Mouse (Mus musculus) left cerebral cortex, adult 2 months (tissue): ENCODE data around the gene Ngfr. TPM values are rescaled to one million over a fixed set of nuclear protein-coding genes. Genes with fewer than 3 reads are reported as not detected.
A peak's percentile ranks its signal among the peaks of the same experiment; 100 is the strongest.

ENCODE experiments used
- DNase-seq, 2 experiments: peaks; one replicate each; pipeline ENCODE4 v3.0.0; 2021 to 2022; ENCODE audit warnings: low spot score in 2 of 2, mixed read lengths in 1 of 2; ENCODE audit errors: extremely low spot score in 1 of 2
- H3K27ac ChIP-seq: fragments of 200-600 bp; 2 replicates; pipeline ENCODE4 v1.8.1; 2022
- H3K4me3 ChIP-seq: fragments of 200-600 bp; 2 replicates; pipeline ENCODE4 v1.8.1; 2022
- CTCF ChIP-seq: fragments of 200-600 bp; IDR thresholded peaks from 2 replicates; pipeline ENCODE4 v1.8.1; 2022; ENCODE audit warnings: antibody characterized with exemption, mild to moderate bottlenecking, moderate library complexity
- intact Hi-C: fragments of 180-260 bp; cut with DNase I; formaldehyde crosslinking; loops from one replicate; pipeline ENCODE4 v1.15.1; 2025
- total RNA-seq, 2 experiments: library from RNA; stranded (reverse); gene quantifications; 2 replicates each; pipeline ENCODE4 v1.2.3; 2021

Ngfr gene
- total RNA-seq, 2 experiments from 2014 or later: 0.93 to 1.3 TPM

GRCm38 (mm10) chr11:95527307-95527706 lies 60.2 kb downstream of the Ngfr start:
- no peak for TF ChIP-seq CTCF
- intact Hi-C loops: no loop called here
- H3K4me3 ChIP-seq: no peak overlapping the region
- H3K27ac ChIP-seq: no peak overlapping the region
- no peak for DNase-seq

- intact Hi-C loops: loop anchor here (1.0 to 5.0 kb wide), 3 partner anchors 214 to 403 kb away; no protein-coding TSS in a partner anchor
- DNase-seq: peak; percentile 75 to 83
- no peak overlapping the region for H3K27ac ChIP-seq
- TF ChIP-seq CTCF: peak; percentile 88
- H3K4me3 ChIP-seq: peak overlapping the region; percentile 18; the same call in 1 of the 2 replicates
Measured at GRCm38 (mm10) chr11:95521563-95521962, 66.0 kb downstream of the Ngfr start.

GRCm38 (mm10) chr11:95520456-95521072 lies 67.0 kb downstream of the Ngfr start:
- Histone ChIP-seq H3K27ac (no peak overlapping the region), H3K4me3 (peak overlapping the region; percentile 1; the same call in 1 of the 2 replicates)
- peak; percentile 98 for TF ChIP-seq CTCF
- DNase-seq: peak; percentile 83 to 86
- intact Hi-C loops: loop anchor here (1.0 to 5.0 kb wide), 5 partner anchors 122 to 402 kb away; partner anchors contain the start of gene Slc35b1

- no peak for TF ChIP-seq CTCF
- H3K27ac ChIP-seq: no peak overlapping the region
- H3K4me3 ChIP-seq: no peak overlapping the region
- DNase-seq: no peak
- intact Hi-C loops: loop anchor here (1.0 to 5.0 kb wide), 4 partner anchors 122 to 401 kb away; partner anchors contain the start of gene Slc35b1
Measured at GRCm38 (mm10) chr11:95519996-95520395, 67.5 kb downstream of the Ngfr start.

GRCm38 (mm10) chr11:95519299-95519698 lies 68.2 kb downstream of the Ngfr start:
- no peak for TF ChIP-seq CTCF
- intact Hi-C loops: no loop called here
- DNase-seq: no peak
- Histone ChIP-seq H3K27ac (no peak overlapping the region), H3K4me3 (no peak overlapping the region)

Other genes starting within 250 kb of the Ngfr start
- 10 to 100 TPM; 55.8 to 61.9 TPM for gene Slc35b1, start 203.0 kb downstream of the Ngfr start, total RNA-seq
- gene Spop, start 173.7 kb downstream of the Ngfr start, total RNA-seq: 100 to 1,000 TPM; 178 to 187 TPM
- 10 to 100 TPM; 19.8 to 26.5 TPM for gene Nxph3, start 73.2 kb downstream of the Ngfr start, total RNA-seq
- gene Phb, start 79.2 kb upstream of the Ngfr start, total RNA-seq: 10 to 100 TPM; 70.0 to 74.0 TPM
- 10 to 100 TPM; 42.3 to 43.5 TPM for gene Zfp652, start 124.9 kb upstream of the Ngfr start, total RNA-seq
- 1 to 10 TPM; 1.2 TPM for gene B130006D01Rik, start 135.9 kb upstream of the Ngfr start, total RNA-seq
- gene Phospho1, start 236.8 kb upstream of the Ngfr start, total RNA-seq: 10 to 100 TPM; 75.1 to 80.4 TPM
- 1 to 10 TPM; 2.3 to 3.3 TPM for gene Gngt2, start 249.5 kb upstream of the Ngfr start, total RNA-seq